20 mouse cellular contexts compared by ENCODE assay signal in genomic region chr1:168133696-168134095, GRCm38 (mm10).
A peak's percentile ranks its signal among the peaks of the same experiment; 100 is the strongest.
DNase-seq lines count a peak whose midpoint lies in the region; ATAC-seq and TF ChIP-seq lines count a peak whose summit lies in the region.
"Had no signal": no experiment of that assay in that cellular context is flagged by ENCODE, and none has a peak within 500 bp of the region (broad histone marks: within the 10 kb centered on the region; RNA-seq: fewer than 3 reads in every experiment).

No protein-coding gene starts in this region.

- TF ChIP-seq CTCF in forebrain, postnatal 0 days (IDR thresholded peaks at IDR 0.05; ENCODE audit: low read depth), result no peak

- ATAC-seq in midbrain, embryonic 11.5 days (ENCODE audit: low FRiP score), result no peak
- no peak for ATAC-seq in forebrain, postnatal 0 days
- ATAC-seq: hindbrain, postnatal 0 days; intestine, embryonic 16.5 days; lung, postnatal 0 days; midbrain, embryonic 13.5 days had no signal

- H3K4me1 ChIP-seq in midbrain, embryonic 11.5 days (ENCODE audit: control insufficient read depth, insufficient read depth, low read length), result no peaks in the 10 kb centered on the region
- H3K4me1 ChIP-seq in forebrain, postnatal 0 days (ENCODE audit: insufficient read depth), result no peaks in the 10 kb centered on the region
- H3K4me1 ChIP-seq: limb, embryonic 10.5 days had no signal

- H3K36me3 ChIP-seq in midbrain, embryonic 11.5 days (ENCODE audit: control insufficient read depth, insufficient read depth, low read length), result no peaks in the 10 kb centered on the region
- H3K36me3 ChIP-seq in forebrain, postnatal 0 days (ENCODE audit: insufficient read depth), result no peaks in the 10 kb centered on the region
- H3K36me3 ChIP-seq: limb, embryonic 10.5 days; midbrain, embryonic 13.5 days had no signal

- H3K4me3 ChIP-seq in midbrain, embryonic 11.5 days (ENCODE audit: low read depth, low read length), result no peak overlapping the region
- no peak overlapping the region for H3K4me3 ChIP-seq in forebrain, postnatal 0 days (ENCODE audit: low read depth, low read length)
- H3K4me3 ChIP-seq: heart, adult 2 months; limb, embryonic 10.5 days; midbrain, embryonic 13.5 days had no signal

- no peaks in the 10 kb centered on the region for H3K9me3 ChIP-seq in midbrain, embryonic 11.5 days (ENCODE audit: control insufficient read depth, low read length)
- no peaks in the 10 kb centered on the region for H3K9me3 ChIP-seq in forebrain, postnatal 0 days (ENCODE audit: low read length)
- H3K9me3 ChIP-seq: limb, embryonic 10.5 days; midbrain, embryonic 13.5 days had no signal

- H3K9ac ChIP-seq in midbrain, embryonic 11.5 days (ENCODE audit: low read length), result no peak overlapping the region
- no peak overlapping the region for H3K9ac ChIP-seq in forebrain, postnatal 0 days
- H3K9ac ChIP-seq: midbrain, embryonic 13.5 days had no signal

- no peaks in the 10 kb centered on the region for H3K27me3 ChIP-seq in midbrain, embryonic 11.5 days (ENCODE audit: control insufficient read depth, insufficient read depth, low read length)
- no peaks in the 10 kb centered on the region for H3K27me3 ChIP-seq in forebrain, postnatal 0 days (ENCODE audit: insufficient read depth, low read length)
- H3K27me3 ChIP-seq: midbrain, embryonic 13.5 days had no signal

- intact Hi-C loops in heart, postnatal 10 days (cut with DNase I), result no loop called here

- no peak overlapping the region for H3K4me2 ChIP-seq in midbrain, embryonic 11.5 days
- H3K4me2 ChIP-seq in forebrain, postnatal 0 days (ENCODE audit: low read depth), result no peak overlapping the region
- H3K4me2 ChIP-seq: midbrain, embryonic 13.5 days had no signal

- peak; percentile 12 to 25 for DNase-seq in heart, postnatal 10 days
- no peak for DNase-seq in heart, adult 8-10 months (ENCODE audit: low spot score)
- DNase-seq in NIH3T3 (ENCODE audit: low read depth), result peak; percentile 66
- peak; percentile 63 for DNase-seq in kidney, adult 9 months
- peak; percentile 39 for DNase-seq in kidney, postnatal 14 days
- DNase-seq in midbrain, embryonic 11.5 days (ENCODE audit: low spot score, missing footprints), result no peak
- no peak for DNase-seq in forebrain, postnatal 0 days
- DNase-seq: adrenal gland, postnatal 10 days; cerebellum, adult 18-20 months; cerebellum, postnatal 36 days; gastrocnemius, postnatal 36 days; heart, adult 2 months; liver; thymus, adult 2 months had no signal

- H3K27ac ChIP-seq in midbrain, embryonic 11.5 days (ENCODE audit: low read depth, low read length), result no peak overlapping the region
- no peak overlapping the region for H3K27ac ChIP-seq in forebrain, postnatal 0 days (ENCODE audit: low read depth, low read length)
- H3K27ac ChIP-seq: heart, adult 2 months; hindbrain, postnatal 0 days; limb, embryonic 10.5 days; midbrain, embryonic 13.5 days; stomach, postnatal 0 days had no signal

Comparison
In these comparisons a context has a peak if more than half of its experiments do, and no peak if none do; other contexts are left out.
1. DNase-seq: peak in heart, postnatal 10 days (2 of 2), NIH3T3 (single experiment), kidney, adult 9 months (single experiment) and kidney, postnatal 14 days (single experiment); none in heart, adult 8-10 months (single experiment), midbrain, embryonic 11.5 days (single experiment) and forebrain, postnatal 0 days (single experiment).